Mouse (Mus musculus): Measurements from ENCODE around the gene Fam49a. TPM values are rescaled to one million over a fixed set of nuclear protein-coding genes. Genes with fewer than 3 reads are reported as not detected.
"Not testable (repeated sequence)": the region's sequence is repeated elsewhere in the genome, so short reads cannot be mapped to it uniquely, and the experiment has no call there.

Gene Fam49a
- total RNA-seq, 4 experiments from 2014 or later, result 1.2 to 3.4 (median 2.4) TPM

- no peak for DNase-seq (ENCODE audit: low spot score in 2 of 2)
Observed at GRCm38 (mm10) chr12:12313437-12313836, 51.5 kb downstream of the Fam49a start.

GRCm38 (mm10) chr12:12313919-12314318 lies 52.0 kb downstream of the Fam49a start:
- no peak for DNase-seq (ENCODE audit: low spot score in 2 of 2)

DNA sequence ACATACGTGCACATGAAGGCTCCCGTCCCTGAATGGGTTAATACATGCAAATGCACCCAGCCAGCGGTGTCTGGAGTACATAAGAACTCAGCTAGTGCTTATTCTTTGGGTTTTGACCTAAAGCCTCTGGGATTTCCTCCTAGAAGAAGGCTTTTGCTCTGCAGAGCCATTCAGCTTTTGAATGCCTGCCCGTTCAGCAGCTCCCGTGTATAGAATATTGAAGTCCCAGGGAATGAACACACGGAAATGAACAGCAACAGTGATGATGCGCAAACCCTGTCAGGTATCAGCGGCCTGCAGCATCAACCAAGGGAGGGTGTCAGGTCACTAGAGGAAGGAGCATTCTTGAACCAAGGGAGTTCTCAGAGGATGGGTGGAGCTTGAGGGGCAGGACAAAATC lies 52.4 kb downstream of the Fam49a start:
- no peak for DNase-seq (ENCODE audit: low spot score in 2 of 2)

DNA sequence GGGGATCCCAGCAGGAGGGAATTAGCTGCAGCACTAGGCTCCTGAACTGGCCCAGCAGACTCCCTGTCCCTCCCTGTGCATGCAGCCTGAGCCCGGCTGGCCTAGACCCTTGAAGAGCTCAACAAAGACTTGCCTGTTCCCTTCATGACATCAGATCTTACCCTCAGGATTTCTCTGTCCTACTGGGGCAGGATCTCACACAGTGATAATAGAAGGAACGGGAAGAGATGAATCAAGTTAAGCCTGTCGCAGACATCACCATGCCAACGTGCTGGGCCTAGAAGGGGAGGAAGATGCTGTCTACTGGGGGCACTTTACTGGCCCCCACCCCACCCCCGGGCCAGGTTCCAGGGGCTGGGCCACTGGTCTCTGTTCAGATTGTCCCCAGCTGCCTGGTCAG lies 53.1 kb downstream of the Fam49a start:
- peak in 1 of 2 experiments; percentile 22 for DNase-seq (ENCODE audit: low spot score in 2 of 2)

GRCm38 (mm10) chr12:12316956-12317355 lies 55.0 kb downstream of the Fam49a start:
- peak in 1 of 2 experiments; percentile 17 for DNase-seq (ENCODE audit: low spot score in 2 of 2)

- DNase-seq (ENCODE audit: low spot score in 2 of 2), result no peak
Observed at GRCm38 (mm10) chr12:12317606-12318005, 55.7 kb downstream of the Fam49a start.

DNA sequence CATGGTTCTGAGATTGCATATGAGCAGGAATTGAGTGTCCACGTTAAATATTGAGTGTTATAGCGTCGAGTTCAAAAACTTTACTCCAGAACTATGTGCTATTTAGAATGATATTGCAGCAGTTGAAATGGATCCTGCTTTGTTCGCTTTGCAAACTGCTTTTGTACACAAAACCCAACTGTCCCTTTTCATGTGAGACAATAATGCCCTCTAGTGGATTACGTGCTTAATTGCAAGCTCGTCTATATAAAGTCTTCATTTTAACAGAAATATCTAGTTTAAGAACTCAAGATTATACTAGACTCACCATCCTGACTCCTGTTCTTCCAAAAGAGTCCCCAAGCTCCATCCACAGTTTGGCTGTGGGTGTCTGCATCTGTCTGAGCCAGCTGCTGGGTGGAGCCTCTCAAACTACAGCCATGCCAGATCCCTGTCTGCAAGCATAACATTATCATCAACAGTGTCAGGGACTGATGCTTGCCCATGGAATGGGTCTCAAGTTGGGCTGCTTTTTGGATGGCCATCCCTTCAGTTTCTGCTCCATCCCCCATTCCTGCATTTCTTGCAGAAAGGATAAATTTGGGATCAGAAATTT lies 56.3 kb downstream of the Fam49a start:
- peak in 1 of 2 experiments; percentile 16 for DNase-seq (ENCODE audit: low spot score in 2 of 2)

- DNase-seq (ENCODE audit: low spot score in 2 of 2), result no peak
Observed at GRCm38 (mm10) chr12:12320693-12321092, 58.8 kb downstream of the Fam49a start.

GRCm38 (mm10) chr12:12321111-12321510 lies 59.2 kb downstream of the Fam49a start:
- DNase-seq (ENCODE audit: low spot score in 2 of 2), result no peak

- DNase-seq (ENCODE audit: low spot score in 2 of 2), result no peak
Observed at GRCm38 (mm10) chr12:12323084-12323483, 61.1 kb downstream of the Fam49a start.

DNA sequence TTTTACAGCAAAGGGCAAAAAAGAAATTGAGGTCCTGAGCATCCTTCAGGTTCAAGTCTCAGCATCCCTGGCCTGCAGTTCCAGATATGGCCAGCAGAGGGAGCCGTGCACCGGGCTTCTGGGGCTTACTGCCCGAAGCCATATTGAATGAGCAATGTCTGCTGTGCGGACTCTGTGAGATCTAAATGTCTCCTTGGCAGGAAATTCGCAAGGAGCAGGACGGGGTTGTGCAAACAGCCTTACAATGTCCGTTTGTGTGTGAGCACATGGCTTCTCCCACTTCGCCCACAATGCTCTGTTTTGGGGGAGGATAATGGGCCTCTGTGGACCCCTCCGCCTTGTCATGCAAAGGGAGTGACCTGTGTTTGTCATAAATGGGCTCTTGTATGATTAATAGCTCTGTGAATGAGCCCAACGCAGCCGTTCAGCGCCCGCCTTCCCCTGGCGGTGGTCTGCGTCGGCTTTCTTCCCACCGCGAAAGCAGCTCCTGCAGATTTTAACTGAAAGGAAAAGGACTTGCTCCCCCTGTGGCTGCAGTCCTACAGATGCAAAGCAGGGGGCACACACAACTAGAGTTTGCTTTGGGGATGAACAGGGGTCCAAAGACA lies 61.8 kb downstream of the Fam49a start:
- peak; percentile 58 to 76 for DNase-seq (ENCODE audit: low spot score in 2 of 2)

- DNase-seq (ENCODE audit: low spot score in 2 of 2), result not testable (repeated sequence)
Observed at GRCm38 (mm10) chr12:12324266-12324665, 62.3 kb downstream of the Fam49a start.

- no peak for DNase-seq (ENCODE audit: low spot score in 2 of 2)
Observed at GRCm38 (mm10) chr12:12333526-12334310, 71.8 kb downstream of the Fam49a start.

DNA sequence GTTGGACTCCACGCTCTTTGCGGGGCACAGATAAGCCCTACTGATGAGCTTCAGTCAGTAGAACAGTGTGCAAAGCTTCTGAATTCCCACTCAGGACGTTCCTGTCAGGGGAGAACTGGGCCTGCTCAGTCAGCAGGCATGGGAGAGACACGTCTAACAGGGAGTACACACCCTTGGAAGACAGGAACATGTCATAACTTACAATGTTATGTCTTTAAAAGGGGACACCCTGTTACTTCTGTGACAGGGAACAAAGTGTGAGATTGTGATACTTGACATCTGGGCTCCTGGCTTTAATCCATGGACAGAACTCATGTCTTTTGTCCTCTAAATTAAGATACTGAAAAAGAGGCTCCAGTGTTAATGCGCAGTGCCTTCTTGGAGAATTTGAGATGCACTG lies 72.5 kb downstream of the Fam49a start:
- DNase-seq (ENCODE audit: low spot score in 2 of 2), result no peak

- DNase-seq (ENCODE audit: low spot score in 2 of 2), result no peak
Observed at GRCm38 (mm10) chr12:12335566-12335965, 73.6 kb downstream of the Fam49a start.

DNA sequence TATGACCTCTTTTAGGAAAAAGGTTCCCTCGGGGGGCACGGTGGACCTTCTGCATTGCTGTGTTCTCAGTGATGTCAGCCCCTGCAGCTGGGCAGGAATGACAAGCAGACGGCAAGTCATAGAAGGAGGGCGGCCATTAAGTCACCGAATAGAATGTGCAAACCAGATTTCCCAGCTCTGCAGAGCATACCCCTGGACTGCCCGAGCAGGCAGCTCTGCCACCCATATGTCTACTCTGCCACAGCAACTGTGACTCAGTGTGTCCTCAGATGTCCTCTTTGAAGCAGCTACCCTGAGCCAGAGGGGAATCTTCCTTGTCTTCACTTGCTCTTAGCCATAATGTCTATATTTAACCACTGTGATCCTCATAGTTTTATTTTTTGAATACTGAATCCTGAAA lies 75.4 kb downstream of the Fam49a start:
- no peak for DNase-seq (ENCODE audit: low spot score in 2 of 2)

DNA sequence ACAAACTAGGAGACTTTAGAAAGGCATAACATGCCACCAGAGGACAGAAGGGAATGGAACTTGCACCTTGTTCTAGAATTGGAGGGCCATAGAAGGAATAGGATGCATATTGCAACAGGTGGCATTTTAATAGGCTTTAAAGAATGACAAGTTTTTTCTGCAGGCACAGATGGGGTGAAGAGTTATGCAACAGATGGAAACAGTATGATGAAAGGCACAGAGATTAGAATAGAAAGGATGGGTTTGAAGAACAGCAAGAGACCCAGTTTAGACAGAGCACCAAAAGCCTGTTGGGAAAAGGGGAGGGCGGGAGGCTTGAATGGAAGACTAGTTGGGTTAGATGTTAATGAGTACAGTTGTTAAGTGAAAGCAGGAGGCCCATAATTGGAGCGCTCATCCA lies 81.4 kb downstream of the Fam49a start:
- DNase-seq (ENCODE audit: low spot score in 2 of 2), result no peak

DNA sequence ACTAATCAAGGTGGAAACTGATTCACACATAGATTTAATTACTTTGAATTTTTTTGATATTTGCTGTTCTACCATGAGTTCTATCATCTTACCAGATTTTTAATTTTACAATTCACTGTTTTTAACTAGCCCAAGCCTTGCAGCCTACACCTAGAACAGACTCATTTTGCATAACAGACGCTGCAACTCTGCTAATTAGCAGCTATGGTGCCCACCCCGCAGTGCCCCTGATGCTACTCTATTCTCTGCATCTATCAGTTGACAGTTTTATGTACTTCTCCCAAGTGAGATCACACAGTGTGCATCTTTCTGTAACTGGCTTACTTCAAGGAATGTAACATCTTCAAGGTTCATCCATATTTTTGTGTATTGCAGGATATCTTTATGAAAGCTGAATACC lies 86.7 kb downstream of the Fam49a start:
- DNase-seq (ENCODE audit: low spot score in 2 of 2), result no peak

DNA sequence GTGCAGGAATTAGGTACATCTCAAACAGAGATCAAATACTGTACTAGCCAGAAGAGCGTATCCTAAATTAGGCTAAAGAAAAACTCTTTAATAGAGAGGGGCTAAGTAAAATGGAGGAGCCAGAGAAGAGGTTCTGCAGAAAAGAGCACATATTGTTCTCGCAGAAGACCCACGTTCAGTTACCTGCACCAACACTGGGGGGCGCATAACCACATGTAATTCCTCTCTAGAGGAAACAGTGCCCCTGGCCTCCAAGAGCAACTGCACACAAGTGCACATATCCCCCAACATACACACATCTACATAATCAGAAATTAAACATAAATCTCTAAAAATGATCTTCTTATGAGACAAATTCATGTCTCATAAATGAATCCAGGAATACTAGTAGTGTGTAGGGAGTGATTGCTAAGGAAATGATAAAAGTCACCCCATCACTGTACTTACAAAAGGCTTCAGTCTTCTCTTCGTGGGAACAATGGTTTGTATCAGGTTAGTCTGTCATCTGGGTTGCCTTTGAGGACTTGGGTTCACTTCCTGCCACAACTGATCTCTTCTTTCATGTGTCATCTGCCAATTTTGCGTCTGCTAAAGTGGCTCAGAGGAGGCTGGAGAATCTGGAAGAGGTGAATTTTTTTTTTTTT lies 87.8 kb downstream of the Fam49a start:
- no peak for DNase-seq (ENCODE audit: low spot score in 2 of 2)

DNA sequence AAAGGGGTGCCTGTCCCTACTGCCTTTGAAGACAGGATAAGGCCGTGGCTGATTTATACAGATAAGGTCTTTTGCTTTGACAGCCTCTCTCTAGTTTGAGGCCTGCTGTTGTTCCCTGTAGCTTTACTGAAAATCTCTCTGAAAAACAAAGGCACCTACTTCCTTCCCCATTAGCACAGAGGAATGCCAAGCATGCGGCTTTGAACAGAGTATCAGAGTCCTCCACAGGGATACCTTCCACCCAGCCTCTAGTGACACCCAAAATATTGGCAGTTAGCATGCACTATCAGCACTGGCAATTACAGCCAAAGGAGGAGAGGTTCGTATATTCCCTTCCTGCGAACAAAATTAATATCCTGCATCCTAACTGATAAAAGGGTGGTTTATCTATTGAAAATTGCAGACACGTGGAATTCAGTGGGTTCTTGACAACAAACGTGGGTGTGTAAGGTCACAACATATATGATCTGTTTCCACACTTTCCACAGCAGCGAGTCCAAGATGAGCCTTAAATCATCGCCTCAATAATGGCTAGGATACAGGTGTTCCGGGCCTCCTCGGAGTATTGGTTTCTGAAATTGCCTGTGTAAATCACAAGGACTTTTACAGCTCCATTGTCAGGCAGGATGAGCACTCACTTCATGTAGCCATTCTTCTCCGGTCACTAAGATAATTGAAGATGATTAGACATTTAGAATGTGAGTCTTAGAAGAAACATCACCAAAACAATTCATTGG lies 90.0 kb downstream of the Fam49a start:
- no peak for DNase-seq (ENCODE audit: low spot score in 2 of 2)

DNA sequence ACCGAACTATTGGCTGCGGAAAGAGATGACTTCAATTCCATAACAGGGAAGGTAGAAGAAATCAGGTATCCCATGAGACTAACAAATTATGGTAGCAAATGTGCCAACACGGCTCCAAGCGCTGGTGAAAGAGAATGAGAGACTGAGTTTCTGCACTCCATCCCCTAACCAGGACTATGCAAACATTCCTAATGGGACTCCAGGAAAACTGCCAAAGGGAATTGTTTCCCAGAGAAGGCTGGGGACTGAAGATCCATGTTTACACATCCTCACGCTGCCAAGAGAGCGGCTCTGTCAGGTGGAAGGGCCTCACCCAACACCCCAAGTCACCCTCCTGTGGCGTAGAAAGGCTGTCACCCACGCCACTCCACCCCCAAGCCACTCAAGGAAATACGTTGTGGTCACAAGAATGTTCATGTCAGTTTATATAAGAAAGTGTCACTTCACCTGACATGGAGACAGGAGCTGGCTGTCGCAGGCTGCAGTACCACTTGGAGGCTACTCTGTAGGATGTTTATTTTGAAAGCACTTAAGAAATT lies 92.2 kb downstream of the Fam49a start:
- no peak for DNase-seq (ENCODE audit: low spot score in 2 of 2)

Data from gastrocnemius, adult 8-10 months (tissue).